Mouse (Mus musculus): ENCODE results near the gene Ncdn. TPM values are rescaled to one million over a fixed set of nuclear protein-coding genes. Genes with fewer than 3 reads are reported as not detected.

Ncdn gene
- polyA plus RNA-seq, 1 experiment, result 10.2 TPM

GRCm38 (mm10) chr4:126741448-126741847 lies 11.8 kb downstream of the Ncdn start:
- TF ChIP-seq CTCF (IDR thresholded peaks at IDR 0.05; ENCODE audit: control insufficient read depth, insufficient read depth, low read length) (peak; percentile 86), POLR2A (IDR thresholded peaks at IDR 0.05; ENCODE audit: borderline replicate concordance, control insufficient read depth, low read depth, low read length) (no peak)
- H3K4me1 ChIP-seq (ENCODE audit: control insufficient read depth, insufficient read depth, low read length), result no peaks in the 10 kb centered on the region
- H3K4me3 ChIP-seq (replicated peaks; ENCODE audit: control insufficient read depth, low read depth, low read length), result no peak overlapping the region
- WGBS, result 7% methylated on average over 12 of the region's 12 CpGs
- no peak overlapping the region for H3K27ac ChIP-seq (ENCODE audit: control insufficient read depth, insufficient read depth, low read depth, low read length, poor library complexity)

GRCm38 (mm10) chr4:126739966-126740676 lies 13.1 kb downstream of the Ncdn start:
- WGBS, result 60% methylated on average over 10 of the region's 10 CpGs
- Histone ChIP-seq H3K27ac (ENCODE audit: control insufficient read depth, insufficient read depth, low read depth, low read length, poor library complexity) (no peak overlapping the region), H3K4me1 (ENCODE audit: control insufficient read depth, insufficient read depth, low read length) (no peaks in the 10 kb centered on the region), H3K4me3 (replicated peaks; ENCODE audit: control insufficient read depth, low read depth, low read length) (no peak overlapping the region)
- TF ChIP-seq CTCF (IDR thresholded peaks at IDR 0.05; ENCODE audit: control insufficient read depth, insufficient read depth, low read length), result peak; percentile 34; the same call in 1 of the 2 replicates
- TF ChIP-seq POLR2A (IDR thresholded peaks at IDR 0.05; ENCODE audit: borderline replicate concordance, control insufficient read depth, low read depth, low read length), result no peak

GRCm38 (mm10) chr4:126736001-126736414 lies 17.2 kb downstream of the Ncdn start, which contains the start of gene Tfap2e:
TSS of gene Tfap2e (minus strand) at chr4:126736240.
- WGBS, result 3% methylated on average over 32 of the region's 32 CpGs
- Histone ChIP-seq H3K27ac (ENCODE audit: control insufficient read depth, insufficient read depth, low read depth, low read length, poor library complexity) (no peak within 1 kb of the TSS; the same call in 1 of the 2 replicates), H3K4me1 (ENCODE audit: control insufficient read depth, insufficient read depth, low read length) (no peaks in the 10 kb centered on the region), H3K4me3 (replicated peaks; ENCODE audit: control insufficient read depth, low read depth, low read length) (no peak within 1 kb of the TSS)
- no peak for TF ChIP-seq POLR2A (IDR thresholded peaks at IDR 0.05; ENCODE audit: borderline replicate concordance, control insufficient read depth, low read depth, low read length)
- no peak for TF ChIP-seq CTCF (IDR thresholded peaks at IDR 0.05; ENCODE audit: control insufficient read depth, insufficient read depth, low read length)

GRCm38 (mm10) chr4:126735382-126736000 lies 17.7 kb downstream of the Ncdn start:
- TF ChIP-seq CTCF (IDR thresholded peaks at IDR 0.05; ENCODE audit: control insufficient read depth, insufficient read depth, low read length) (no peak), POLR2A (IDR thresholded peaks at IDR 0.05; ENCODE audit: borderline replicate concordance, control insufficient read depth, low read depth, low read length) (no peak)
- Histone ChIP-seq H3K4me3 (replicated peaks; ENCODE audit: control insufficient read depth, low read depth, low read length) (no peak overlapping the region), H3K27ac (ENCODE audit: control insufficient read depth, insufficient read depth, low read depth, low read length, poor library complexity) (no peak overlapping the region; the same call in 1 of the 2 replicates), H3K4me1 (ENCODE audit: control insufficient read depth, insufficient read depth, low read length) (no peaks in the 10 kb centered on the region)
- WGBS, result 4% methylated on average over 59 of the region's 62 CpGs

GRCm38 (mm10) chr4:126734700-126735381 lies 18.4 kb downstream of the Ncdn start:
- Histone ChIP-seq H3K4me3 (replicated peaks; ENCODE audit: control insufficient read depth, low read depth, low read length) (no peak overlapping the region), H3K27ac (ENCODE audit: control insufficient read depth, insufficient read depth, low read depth, low read length, poor library complexity) (no peak overlapping the region; the same call in 1 of the 2 replicates), H3K4me1 (ENCODE audit: control insufficient read depth, insufficient read depth, low read length) (no peaks in the 10 kb centered on the region)
- WGBS, result 7% methylated on average over 51 of the region's 51 CpGs
- TF ChIP-seq CTCF (IDR thresholded peaks at IDR 0.05; ENCODE audit: control insufficient read depth, insufficient read depth, low read length), result no peak
- TF ChIP-seq POLR2A (IDR thresholded peaks at IDR 0.05; ENCODE audit: borderline replicate concordance, control insufficient read depth, low read depth, low read length), result no peak

GRCm38 (mm10) chr4:126734001-126734603 lies 19.1 kb downstream of the Ncdn start:
- H3K4me1 ChIP-seq (ENCODE audit: control insufficient read depth, insufficient read depth, low read length), result no peaks in the 10 kb centered on the region
- 8% methylated on average over 16 of the region's 16 CpGs for WGBS
- no peak overlapping the region for H3K4me3 ChIP-seq (replicated peaks; ENCODE audit: control insufficient read depth, low read depth, low read length)
- H3K27ac ChIP-seq (ENCODE audit: control insufficient read depth, insufficient read depth, low read depth, low read length, poor library complexity), result no peak overlapping the region
- no peak for TF ChIP-seq POLR2A (IDR thresholded peaks at IDR 0.05; ENCODE audit: borderline replicate concordance, control insufficient read depth, low read depth, low read length)
- TF ChIP-seq CTCF (IDR thresholded peaks at IDR 0.05; ENCODE audit: control insufficient read depth, insufficient read depth, low read length), result no peak

- H3K4me3 ChIP-seq (replicated peaks; ENCODE audit: control insufficient read depth, low read depth, low read length), result no peak overlapping the region
- TF ChIP-seq POLR2A (IDR thresholded peaks at IDR 0.05; ENCODE audit: borderline replicate concordance, control insufficient read depth, low read depth, low read length) (no peak), CTCF (IDR thresholded peaks at IDR 0.05; ENCODE audit: control insufficient read depth, insufficient read depth, low read length) (no peak)
- WGBS, result 8% methylated on average over 26 of the region's 26 CpGs
Measured at GRCm38 (mm10) chr4:126732531-126733380, 20.5 kb downstream of the Ncdn start.

More at GRCm38 (mm10) chr4:126732531-126733380, 20.5 kb downstream of the Ncdn start:
- H3K4me1 ChIP-seq (ENCODE audit: control insufficient read depth, insufficient read depth, low read length), result no peaks in the 10 kb centered on the region
- no peak overlapping the region for H3K27ac ChIP-seq (ENCODE audit: control insufficient read depth, insufficient read depth, low read depth, low read length, poor library complexity)

All from bone marrow, adult 2 months (tissue).